In genomic region chr11:77791752-77792565, GRCm38 (mm10) we compare ENCODE assay signal across 8 mouse cellular contexts. TPM values are rescaled to one million over a fixed set of nuclear protein-coding genes. Genes with fewer than 3 reads are reported as not detected.
DNase-seq lines count a peak whose midpoint lies in the region; ATAC-seq lines count a peak whose summit lies in the region.

No protein-coding gene starts in this region.

- peak overlapping the region; percentile 17; the same call in 1 of the 2 replicates for H3K27ac ChIP-seq in embryonic facial prominence, embryonic 11.5 days (replicated peaks; ENCODE audit: low read depth, low read length)
- peak overlapping the region; percentile 68 for H3K27ac ChIP-seq in hindbrain, embryonic 13.5 days
- peak overlapping the region; percentile 89 for H3K27ac ChIP-seq in limb, embryonic 15.5 days
- 0 out of 2 replicates have a peak overlapping the region, but pooled peaks have one; percentile 26 for H3K27ac ChIP-seq in neural tube, embryonic 12.5 days

- intact Hi-C loops in gastrocnemius, postnatal 14 days (cut with DNase I; ENCODE audit: low total_unique reads), result no loop called here

- WGBS in embryonic facial prominence, embryonic 11.5 days, result 49% methylated on average over 12 of the region's 12 CpGs
- WGBS in hindbrain, embryonic 13.5 days, result 53% methylated on average over 12 of the region's 12 CpGs
- WGBS in limb, embryonic 15.5 days, result 37% methylated on average over 12 of the region's 12 CpGs
- WGBS in neural tube, embryonic 12.5 days, result 65% methylated on average over 12 of the region's 12 CpGs

- no peak overlapping the region for H3K4me3 ChIP-seq in embryonic facial prominence, embryonic 11.5 days (ENCODE audit: low read depth, low read length)
- H3K4me3 ChIP-seq in hindbrain, embryonic 13.5 days, result no peak overlapping the region
- H3K4me3 ChIP-seq in limb, embryonic 15.5 days, result no peak overlapping the region
- no peak overlapping the region for H3K4me3 ChIP-seq in neural tube, embryonic 12.5 days

- no peaks in the 10 kb centered on the region for H3K27me3 ChIP-seq in embryonic facial prominence, embryonic 11.5 days (ENCODE audit: control insufficient read depth, insufficient read depth, low read length)
- no peaks in the 10 kb centered on the region for H3K27me3 ChIP-seq in hindbrain, embryonic 13.5 days
- no peaks in the 10 kb centered on the region for H3K27me3 ChIP-seq in limb, embryonic 15.5 days
- H3K27me3 ChIP-seq in neural tube, embryonic 12.5 days (replicated peaks), result no peaks in the 10 kb centered on the region

- H3K9ac ChIP-seq in embryonic facial prominence, embryonic 11.5 days (replicated peaks; ENCODE audit: low read length), result 0 out of 2 replicates have a peak overlapping the region, but pooled peaks have one; percentile 2
- H3K9ac ChIP-seq in hindbrain, embryonic 13.5 days, result 0 out of 2 replicates have a peak overlapping the region, but pooled peaks have one; percentile 60
- H3K9ac ChIP-seq in limb, embryonic 15.5 days, result 0 out of 2 replicates have a peak overlapping the region, but pooled peaks have one; percentile 17
- H3K9ac ChIP-seq in neural tube, embryonic 12.5 days, result 0 out of 2 replicates have a peak overlapping the region, but pooled peaks have one; percentile 18

- H3K4me1 ChIP-seq in embryonic facial prominence, embryonic 11.5 days (ENCODE audit: control insufficient read depth, insufficient read depth, low read length), result peaks cover 5% of the 10 kb centered on the region; the same call in 1 of the 2 replicates
- H3K4me1 ChIP-seq in hindbrain, embryonic 13.5 days (replicated peaks), result peaks cover 39% of the 10 kb centered on the region
- peaks cover 39% of the 10 kb centered on the region for H3K4me1 ChIP-seq in limb, embryonic 15.5 days
- peaks cover 40% of the 10 kb centered on the region for H3K4me1 ChIP-seq in neural tube, embryonic 12.5 days

- H3K36me3 ChIP-seq in embryonic facial prominence, embryonic 11.5 days (replicated peaks; ENCODE audit: control insufficient read depth, insufficient read depth, low read depth, low read length), result no peaks in the 10 kb centered on the region
- H3K36me3 ChIP-seq in hindbrain, embryonic 13.5 days, result no peaks in the 10 kb centered on the region
- H3K36me3 ChIP-seq in limb, embryonic 15.5 days, result no peaks in the 10 kb centered on the region
- no peaks in the 10 kb centered on the region for H3K36me3 ChIP-seq in neural tube, embryonic 12.5 days

- H3K9me3 ChIP-seq in embryonic facial prominence, embryonic 11.5 days (replicated peaks; ENCODE audit: control insufficient read depth, low read length), result no peaks in the 10 kb centered on the region
- no peaks in the 10 kb centered on the region for H3K9me3 ChIP-seq in hindbrain, embryonic 13.5 days
- no peaks in the 10 kb centered on the region for H3K9me3 ChIP-seq in limb, embryonic 15.5 days
- H3K9me3 ChIP-seq in neural tube, embryonic 12.5 days, result no peaks in the 10 kb centered on the region

- DNase-seq in urinary bladder, adult 18-20 months (ENCODE audit: low spot score in 2 of 2), result peak; percentile 48 to 59
- DNase-seq in urinary bladder, adult 2 months (ENCODE audit: low spot score), result no peak
- no peak for DNase-seq in embryonic facial prominence, embryonic 11.5 days (ENCODE audit: low spot score)
- no peak for DNase-seq in right cerebral cortex, adult 2 months (ENCODE audit: low spot score in 2 of 2)
- no peak for DNase-seq in gastrocnemius, postnatal 14 days

- ATAC-seq in embryonic facial prominence, embryonic 11.5 days (replicated peaks; ENCODE audit: insufficient number of reproducible peaks, low FRiP score, low TSS enrichment, low read depth), result no peak
- no peak for ATAC-seq in hindbrain, embryonic 13.5 days (ENCODE audit: low FRiP score)
- no peak for ATAC-seq in limb, embryonic 15.5 days (ENCODE audit: insufficient number of reproducible peaks, low FRiP score, low TSS enrichment, low read depth)
- ATAC-seq in neural tube, embryonic 12.5 days (ENCODE audit: low FRiP score, low read depth), result no peak

- H3K4me2 ChIP-seq in embryonic facial prominence, embryonic 11.5 days (ENCODE audit: low read depth, low read length), result no peak overlapping the region
- H3K4me2 ChIP-seq in hindbrain, embryonic 13.5 days, result no peak overlapping the region
- H3K4me2 ChIP-seq in limb, embryonic 15.5 days, result peak overlapping the region; percentile 12; the same call in 1 of the 2 replicates
- peak overlapping the region; percentile 22; the same call in 1 of the 2 replicates for H3K4me2 ChIP-seq in neural tube, embryonic 12.5 days (replicated peaks)

RNA-seq across cellular contexts. Expression of gene Gm10277, which starts 4.4 kb away (rescaled TPM):
- not detected in 2 replicates for polyA plus RNA-seq in urinary bladder, adult 2 months (2012; rRNA removed)
- polyA plus RNA-seq in embryonic facial prominence, embryonic 11.5 days (2014; fragmentation: Nextera tagmentation; extraction: Ambion mirVana), result 0.35 and 0.49 TPM in 2 replicates
- polyA plus RNA-seq in hindbrain, embryonic 13.5 days (2015; fragmentation: Nextera tagmentation; extraction: Ambion mirVana), result 2.0 and 2.7 TPM in 2 replicates
- polyA plus RNA-seq in limb, embryonic 15.5 days (2015; fragmentation: Nextera tagmentation; extraction: Ambion mirVana), result 0.90 and 0.92 TPM in 2 replicates
- polyA plus RNA-seq in neural tube, embryonic 12.5 days (2016; fragmentation: Nextera tagmentation; extraction: Ambion mirVana), result 2.4 and 2.7 TPM in 2 replicates
- not detected for total RNA-seq in gastrocnemius, postnatal 14 days (2021)

RNA-seq across cellular contexts. Expression of gene Myo18a, which starts 28.9 kb away (rescaled TPM):
- 24.1 and 33.8 TPM in 2 replicates for polyA plus RNA-seq in urinary bladder, adult 2 months (2012; rRNA removed)
- 12.3 and 14.5 TPM in 2 replicates for polyA plus RNA-seq in embryonic facial prominence, embryonic 11.5 days (2014; fragmentation: Nextera tagmentation; extraction: Ambion mirVana)
- polyA plus RNA-seq in hindbrain, embryonic 13.5 days (2015; fragmentation: Nextera tagmentation; extraction: Ambion mirVana), result 45.4 and 54.0 TPM in 2 replicates
- polyA plus RNA-seq in limb, embryonic 15.5 days (2015; fragmentation: Nextera tagmentation; extraction: Ambion mirVana), result 71.9 and 73.2 TPM in 2 replicates
- polyA plus RNA-seq in neural tube, embryonic 12.5 days (2016; fragmentation: Nextera tagmentation; extraction: Ambion mirVana), result 49.5 and 49.9 TPM in 2 replicates
- 100 to 1,000 TPM; 307 to 323 TPM for total RNA-seq in gastrocnemius, postnatal 14 days (2021)

Comparison
In these comparisons a context has a peak if more than half of its experiments do, and no peak if none do; other contexts are left out.
1. DNase-seq: peak in urinary bladder, adult 18-20 months (2 of 2); none in urinary bladder, adult 2 months (single experiment), embryonic facial prominence, embryonic 11.5 days (single experiment), right cerebral cortex, adult 2 months (0 of 2) and gastrocnemius, postnatal 14 days (single experiment).
2. H3K27ac ChIP-seq: peak in every context shown above with its lines; median percentile 89 in limb, embryonic 15.5 days; 68 in hindbrain, embryonic 13.5 days; 26 in neural tube, embryonic 12.5 days; 17 in embryonic facial prominence, embryonic 11.5 days.
3. H3K4me2 ChIP-seq: peak in limb, embryonic 15.5 days (single experiment) and neural tube, embryonic 12.5 days (single experiment); none in embryonic facial prominence, embryonic 11.5 days (single experiment) and hindbrain, embryonic 13.5 days (single experiment).
4. H3K9ac ChIP-seq: peak in every context shown above with its lines; median percentile 60 in hindbrain, embryonic 13.5 days; 18 in neural tube, embryonic 12.5 days; 17 in limb, embryonic 15.5 days; 2 in embryonic facial prominence, embryonic 11.5 days.